Mouse (Mus musculus): ENCODE data around the gene Klk1b5. TPM values are rescaled to one million over a fixed set of nuclear protein-coding genes. Genes with fewer than 3 reads are reported as not detected.
"Not testable (repeated sequence)": the region's sequence is repeated elsewhere in the genome, so short reads cannot be mapped to it uniquely, and the experiment has no call there.

Klk1b5 gene
- not detected in 2 replicates for polyA plus RNA-seq (2015; fragmentation: Nextera tagmentation; extraction: Ambion mirVana)

DNA sequence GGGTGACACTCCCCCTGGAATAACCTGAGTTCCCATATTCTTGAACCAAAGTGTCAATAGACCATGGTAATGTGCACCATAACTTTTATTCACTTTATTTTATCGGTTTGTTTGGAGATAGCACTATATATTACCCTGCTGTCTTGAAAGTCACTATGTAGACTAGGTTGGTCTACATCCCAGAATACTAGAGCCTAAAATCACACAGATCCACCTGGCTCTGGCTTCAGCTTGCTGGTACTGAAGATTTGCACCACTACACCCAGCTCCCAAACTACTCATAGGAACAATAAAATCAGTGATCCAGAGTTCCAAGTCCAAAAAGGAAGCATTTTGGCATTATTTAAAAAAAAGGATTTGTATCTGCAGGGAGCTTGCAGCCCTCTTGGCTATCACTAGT is at the start of gene Klk1b5:
Klk1b5 (plus strand) TSS at position 301 of the 400 bp plus-strand sequence.
- Histone ChIP-seq H3K4me3 (no peak within 1 kb of the TSS), H3K4me1 (no peaks in the 10 kb centered on the region), H3K9me3 (no peaks in the 10 kb centered on the region), H3K4me2 (replicated peaks) (no peak within 1 kb of the TSS), H3K27ac (replicated peaks) (no peak within 1 kb of the TSS), H3K9ac (replicated peaks) (no peak within 1 kb of the TSS), H3K36me3 (no peaks in the 10 kb centered on the region), H3K27me3 (no peaks in the 10 kb centered on the region)
- WGBS: 91% methylated on average over 1 of the region's 1 CpGs
- no peak for ATAC-seq (replicated peaks)

DNA sequence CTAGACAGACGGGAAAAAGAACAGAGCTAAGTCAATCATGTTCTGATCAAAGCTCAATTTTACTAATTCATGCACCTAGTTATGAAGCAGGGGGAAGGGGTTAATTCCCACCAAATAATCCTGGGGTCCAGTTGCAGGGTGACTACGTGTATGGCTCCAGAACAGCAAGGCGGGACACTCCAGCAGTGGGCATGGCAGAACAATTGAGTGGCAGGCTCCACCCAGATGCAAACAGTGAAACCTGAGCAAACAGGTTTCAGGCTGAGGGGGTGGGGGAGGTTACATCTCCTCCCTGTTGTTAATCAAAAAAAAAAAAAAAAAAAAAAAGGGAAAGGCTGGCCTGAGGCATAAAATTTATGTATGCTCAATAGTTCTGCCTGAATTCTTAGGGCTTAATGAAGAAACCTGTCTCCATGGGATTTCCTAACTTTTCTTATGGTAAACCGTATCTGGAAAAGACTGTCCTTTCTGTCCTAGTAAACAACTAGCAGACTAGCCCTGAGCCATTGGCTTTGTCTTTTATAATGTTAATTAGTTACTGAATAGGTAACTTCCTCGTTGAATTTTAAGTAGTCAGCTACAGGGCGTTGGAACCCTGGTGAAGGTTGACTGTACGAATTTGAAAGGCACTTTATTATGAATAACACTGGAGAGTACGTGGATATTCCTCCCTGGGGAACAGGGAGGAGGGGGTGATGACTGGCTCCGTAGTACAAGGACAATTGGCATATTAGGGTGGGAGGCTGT is 36.3 kb upstream of the Klk1b5 start:
- 19% methylated on average over 9 of the region's 9 CpGs for WGBS
- no peaks in the 10 kb centered on the region for H3K36me3 ChIP-seq
- no peaks in the 10 kb centered on the region for H3K27me3 ChIP-seq
- no peak overlapping the region for H3K9ac ChIP-seq (replicated peaks)
- no peaks in the 10 kb centered on the region for H3K4me1 ChIP-seq
- no peak overlapping the region for H3K27ac ChIP-seq (replicated peaks)
- no peaks in the 10 kb centered on the region for H3K9me3 ChIP-seq
- no peak overlapping the region for H3K4me2 ChIP-seq (replicated peaks)
- ATAC-seq (replicated peaks): no peak
- H3K4me3 ChIP-seq: no peak overlapping the region

DNA sequence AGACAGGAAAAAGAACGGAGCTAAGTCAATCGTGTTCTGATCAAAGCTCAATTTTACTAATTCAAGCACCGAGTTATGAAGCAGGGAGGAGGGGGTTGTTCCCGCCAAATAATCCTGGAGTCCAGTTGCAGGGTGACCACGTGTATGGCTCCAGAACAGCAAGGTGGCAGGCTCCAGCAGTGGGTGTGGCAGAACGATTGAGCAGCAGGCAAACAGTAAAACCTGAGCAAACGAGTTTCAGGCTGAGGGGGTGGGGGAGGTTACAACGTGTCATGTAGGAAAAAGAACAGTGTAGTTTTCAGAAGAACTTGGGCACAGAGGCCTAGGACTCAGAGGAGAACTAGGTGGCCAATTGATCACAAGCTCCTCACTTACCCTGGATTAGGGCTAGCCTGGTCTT is 29.2 kb upstream of the Klk1b5 start:
- not testable (repeated sequence) for H3K27me3 ChIP-seq; H3K4me1 ChIP-seq; H3K9ac ChIP-seq (replicated peaks); H3K4me3 ChIP-seq; H3K9me3 ChIP-seq; H3K36me3 ChIP-seq; H3K4me2 ChIP-seq (replicated peaks); ATAC-seq (replicated peaks); H3K27ac ChIP-seq (replicated peaks)
- WGBS: 71% methylated on average over 8 of the region's 8 CpGs

DNA sequence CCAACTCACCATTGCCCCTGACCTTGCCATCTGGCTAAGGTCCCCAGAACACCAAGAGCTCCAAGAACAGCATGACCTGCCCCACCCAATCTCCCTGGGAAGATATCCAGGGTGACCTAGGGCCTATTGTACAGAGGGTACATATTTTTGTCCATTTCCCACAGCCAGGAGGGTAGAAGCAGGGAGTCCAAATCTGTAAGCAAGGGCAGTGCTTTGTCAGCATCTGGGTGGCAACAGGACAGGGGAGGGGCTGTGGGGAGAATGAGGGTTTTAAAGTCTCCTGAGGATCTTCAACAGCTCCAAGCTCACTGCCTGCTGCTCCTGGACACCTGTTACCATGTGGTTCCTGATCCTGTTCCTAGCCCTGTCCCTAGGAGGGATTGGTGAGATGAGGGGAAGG is 27.8 kb upstream of the Klk1b5 start, which contains the start of gene Klk1b24:
Klk1b24 (plus strand) TSS at position 301 of the 400 bp plus-strand sequence.
- not testable (repeated sequence) for H3K4me3 ChIP-seq; ATAC-seq (replicated peaks); H3K4me2 ChIP-seq (replicated peaks); H3K27ac ChIP-seq (replicated peaks); H3K4me1 ChIP-seq; H3K9ac ChIP-seq (replicated peaks); H3K27me3 ChIP-seq; H3K9me3 ChIP-seq; H3K36me3 ChIP-seq

DNA sequence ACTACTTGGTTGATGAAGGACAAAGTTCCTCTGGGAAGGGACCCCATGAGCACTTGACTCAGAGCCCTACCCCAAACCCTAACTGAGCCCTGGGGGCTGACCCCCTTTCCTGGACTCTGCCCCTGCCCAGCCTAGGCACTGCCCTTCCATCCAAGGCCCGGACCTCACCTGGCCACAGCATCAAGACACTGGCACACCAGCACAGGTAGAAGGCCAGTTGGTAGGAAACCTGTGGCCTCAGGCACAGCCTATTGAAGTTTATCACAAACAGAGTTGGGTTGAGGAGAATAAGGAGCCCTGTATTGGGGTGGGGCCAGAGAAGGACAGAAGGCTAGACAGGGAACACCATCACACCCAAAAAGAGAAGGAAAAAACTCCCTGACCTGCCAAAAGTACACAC is 22.3 kb upstream of the Klk1b5 start:
- not testable (repeated sequence) for H3K9ac ChIP-seq (replicated peaks); H3K27ac ChIP-seq (replicated peaks); H3K4me3 ChIP-seq; H3K9me3 ChIP-seq; H3K27me3 ChIP-seq; H3K4me1 ChIP-seq; H3K4me2 ChIP-seq (replicated peaks); ATAC-seq (replicated peaks); H3K36me3 ChIP-seq
- WGBS: 94% methylated on average over 1 of the region's 1 CpGs

DNA sequence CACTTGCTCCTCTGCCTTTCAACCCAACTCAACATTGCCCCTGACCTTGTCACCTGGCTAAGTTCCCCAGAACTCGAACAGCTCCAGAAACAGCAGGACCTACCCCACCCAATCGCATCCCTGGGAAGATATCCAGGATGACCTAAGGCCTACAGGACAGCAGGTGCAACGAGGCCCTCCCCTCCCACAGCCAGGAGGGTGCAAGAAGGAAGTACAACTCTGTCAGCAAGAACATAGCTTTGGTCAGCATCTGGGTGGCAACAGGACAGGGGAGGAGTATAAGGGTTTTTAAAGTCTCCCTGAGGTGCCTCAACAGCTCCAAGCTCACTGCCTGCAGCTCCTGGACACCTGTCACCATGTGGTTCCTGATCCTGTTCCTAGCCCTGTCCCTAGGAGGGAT is 17.9 kb upstream of the Klk1b5 start, which contains the start of gene Klk1b3:
Klk1b3 (plus strand) TSS at position 301 of the 400 bp plus-strand sequence.
- no peak for ATAC-seq (replicated peaks)
- no peak within 1 kb of the TSS for H3K9ac ChIP-seq (replicated peaks)
- no peak within 1 kb of the TSS for H3K4me2 ChIP-seq (replicated peaks)
- no peak within 1 kb of the TSS for H3K4me3 ChIP-seq
- no peaks in the 10 kb centered on the region for H3K27me3 ChIP-seq
- 67% methylated on average over 3 of the region's 3 CpGs for WGBS
- no peaks in the 10 kb centered on the region for H3K9me3 ChIP-seq
- H3K4me1 ChIP-seq: no peaks in the 10 kb centered on the region
- H3K27ac ChIP-seq (replicated peaks): no peak within 1 kb of the TSS
- no peaks in the 10 kb centered on the region for H3K36me3 ChIP-seq

DNA sequence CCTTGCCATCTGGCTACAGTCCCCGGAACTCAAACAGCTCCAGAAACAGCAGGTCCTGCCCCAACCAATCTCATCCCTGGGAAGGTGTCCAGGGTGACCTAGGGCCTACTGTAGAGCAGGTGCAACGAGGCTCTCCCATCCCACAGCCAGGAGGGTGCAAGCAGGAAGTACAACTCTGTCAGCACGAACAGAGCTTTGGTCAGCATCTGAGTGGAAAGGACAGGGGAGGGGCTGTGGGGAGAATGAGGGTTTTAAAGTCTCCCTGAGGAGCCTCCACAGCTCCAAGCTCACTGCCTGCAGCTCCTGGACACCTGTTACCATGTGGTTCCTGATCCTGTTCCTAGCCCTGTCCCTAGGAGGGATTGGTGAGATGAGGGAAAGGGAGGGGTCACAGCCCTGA is 8.6 kb upstream of the Klk1b5 start, which contains the start of gene Klk1b4:
Klk1b4 (plus strand) TSS at position 301 of the 400 bp plus-strand sequence.
- not testable (repeated sequence) for H3K9ac ChIP-seq (replicated peaks); H3K9me3 ChIP-seq

DNA sequence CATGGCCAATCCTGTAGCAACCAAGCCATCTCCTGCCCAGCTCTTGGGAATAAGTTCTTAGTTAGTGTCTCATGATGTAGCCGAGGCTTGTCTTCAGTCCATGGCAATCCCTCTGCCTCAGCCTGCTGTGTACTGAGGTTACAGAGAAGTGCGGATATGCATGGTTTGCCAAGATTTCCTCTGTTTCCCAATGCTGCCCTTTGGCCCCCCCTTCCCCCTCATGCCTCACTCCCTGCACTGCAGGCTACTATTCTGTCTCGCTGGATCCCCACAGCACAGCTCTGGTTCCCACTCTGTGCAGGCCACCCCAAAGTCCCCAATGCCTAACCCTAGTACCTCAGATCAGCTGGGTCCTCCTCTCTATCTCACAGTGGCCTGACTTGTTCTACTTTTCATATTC is 7.4 kb upstream of the Klk1b5 start:
- Histone ChIP-seq H3K9ac (replicated peaks) (no peak overlapping the region), H3K4me2 (replicated peaks) (no peak overlapping the region), H3K4me3 (no peak overlapping the region), H3K4me1 (no peaks in the 10 kb centered on the region), H3K27ac (replicated peaks) (no peak overlapping the region), H3K27me3 (no peaks in the 10 kb centered on the region), H3K36me3 (no peaks in the 10 kb centered on the region), H3K9me3 (no peaks in the 10 kb centered on the region)
- 84% methylated on average over 3 of the region's 3 CpGs for WGBS
- no peak for ATAC-seq (replicated peaks)

More for the DNA sequence above, 8.6 kb upstream of the Klk1b5 start, which contains the start of gene Klk1b4:
- H3K4me2 ChIP-seq (replicated peaks); H3K27ac ChIP-seq (replicated peaks); H3K27me3 ChIP-seq; ATAC-seq (replicated peaks); H3K4me1 ChIP-seq; H3K36me3 ChIP-seq; H3K4me3 ChIP-seq: not testable (repeated sequence)
- WGBS: 48% methylated on average over 3 of the region's 3 CpGs

DNA sequence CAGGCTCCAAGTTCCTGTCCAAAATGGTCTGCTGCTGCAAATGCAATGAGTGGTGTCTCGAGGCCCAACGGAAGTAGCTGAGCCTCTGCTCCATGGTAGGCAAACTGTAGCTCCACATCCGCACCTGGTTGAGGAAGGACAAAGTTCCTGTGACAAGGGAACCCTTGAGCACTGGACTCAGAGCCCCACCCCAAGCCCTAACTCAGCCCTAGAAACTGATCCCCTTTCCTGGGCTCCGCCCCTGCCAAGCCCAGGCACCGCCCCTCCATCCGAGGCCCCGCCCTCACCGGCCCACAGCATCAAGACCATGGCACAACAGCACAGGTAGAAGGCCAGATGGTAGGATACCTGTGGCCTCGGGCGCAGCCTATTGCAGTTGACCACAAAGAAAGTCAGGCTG is 5.9 kb downstream of the Klk1b5 start:
- not testable (repeated sequence) for H3K36me3 ChIP-seq; H3K27ac ChIP-seq (replicated peaks); H3K9ac ChIP-seq (replicated peaks); H3K27me3 ChIP-seq; ATAC-seq (replicated peaks); H3K4me1 ChIP-seq; H3K4me3 ChIP-seq; H3K9me3 ChIP-seq; H3K4me2 ChIP-seq (replicated peaks)
- WGBS: 79% methylated on average over 10 of the region's 10 CpGs

DNA sequence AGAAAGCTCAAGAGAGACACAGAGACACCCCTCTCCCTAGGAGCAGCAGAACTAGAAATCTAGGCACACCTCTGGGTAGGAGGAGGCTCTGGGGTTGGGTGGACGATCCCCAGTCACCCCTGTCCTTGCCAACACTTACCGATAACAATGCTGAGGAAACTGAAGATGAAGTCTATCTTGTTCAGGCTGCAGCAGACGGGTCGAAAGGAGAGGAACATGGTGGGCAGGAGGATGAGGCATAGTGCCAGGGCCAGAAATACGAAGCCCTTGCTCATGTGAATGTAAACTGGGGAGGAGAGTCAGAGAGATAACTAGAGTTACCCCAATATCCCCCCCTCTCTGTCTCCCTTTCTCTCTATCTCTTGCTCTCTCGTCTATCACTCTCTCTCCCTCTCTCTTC is 6.6 kb downstream of the Klk1b5 start:
- not testable (repeated sequence) for H3K9me3 ChIP-seq; H3K27ac ChIP-seq (replicated peaks); H3K4me1 ChIP-seq; H3K9ac ChIP-seq (replicated peaks); H3K27me3 ChIP-seq; ATAC-seq (replicated peaks); H3K4me3 ChIP-seq; H3K4me2 ChIP-seq (replicated peaks); H3K36me3 ChIP-seq
- 83% methylated on average over 6 of the region's 6 CpGs for WGBS

DNA sequence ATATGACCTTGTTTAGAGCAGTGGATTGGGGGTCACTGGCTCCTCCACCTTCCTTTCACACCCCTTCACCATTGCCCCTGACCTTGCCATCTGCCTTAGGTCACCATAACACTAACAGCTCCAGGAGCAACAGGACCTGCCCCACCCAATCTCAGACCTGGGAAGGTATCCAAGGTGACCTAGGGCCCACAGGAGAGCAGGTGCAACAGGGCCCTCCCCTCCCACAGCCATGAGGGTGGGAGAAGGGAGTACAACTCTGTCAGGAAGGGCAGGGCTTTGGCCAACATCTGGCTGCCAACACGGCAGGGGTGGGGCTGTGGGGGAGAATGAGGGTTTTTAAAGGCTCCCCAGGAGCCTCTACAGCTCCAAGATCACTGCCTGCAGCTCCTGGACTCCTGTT is 9.3 kb downstream of the Klk1b5 start, which contains the start of gene Klk1:
Klk1 (plus strand) TSS at position 285 of the 400 bp plus-strand sequence.
- H3K27me3 ChIP-seq: no peaks in the 10 kb centered on the region
- 45% methylated on average over 1 of the region's 1 CpGs for WGBS

DNA sequence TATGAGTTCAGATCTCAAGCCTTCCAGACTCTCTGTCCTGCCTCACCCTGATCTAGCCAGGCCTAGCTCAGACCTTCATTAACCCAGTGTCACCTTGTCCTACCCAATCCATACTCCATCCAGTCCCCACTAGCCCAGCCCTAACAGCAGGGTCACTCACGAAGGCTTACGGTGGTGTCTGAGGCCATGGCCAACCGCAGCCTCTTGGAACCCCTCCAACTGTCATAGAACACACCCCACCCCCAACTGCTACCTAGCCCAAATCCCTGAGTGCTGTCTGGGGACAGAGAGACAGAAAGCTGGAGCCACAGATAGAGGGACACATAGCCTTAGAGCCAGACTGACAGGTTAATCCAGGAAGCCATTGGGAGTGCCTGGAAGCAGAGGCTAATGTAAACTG is 20.2 kb downstream of the Klk1b5 start, which contains the start of gene Gm36864:
Gm36864 (plus strand) TSS at position 269 of the 400 bp plus-strand sequence.
- ATAC-seq (replicated peaks): no peak
- Histone ChIP-seq H3K4me2 (replicated peaks) (no peak within 1 kb of the TSS), H3K27ac (replicated peaks) (no peak within 1 kb of the TSS), H3K27me3 (no peaks in the 10 kb centered on the region), H3K4me1 (no peaks in the 10 kb centered on the region), H3K9ac (replicated peaks) (no peak within 1 kb of the TSS), H3K4me3 (no peak within 1 kb of the TSS), H3K36me3 (no peaks in the 10 kb centered on the region), H3K9me3 (no peaks in the 10 kb centered on the region)
- 68% methylated on average over 3 of the region's 3 CpGs for WGBS

More for the DNA sequence above, 9.3 kb downstream of the Klk1b5 start, which contains the start of gene Klk1:
- no peaks in the 10 kb centered on the region for H3K36me3 ChIP-seq
- ATAC-seq (replicated peaks): no peak
- no peaks in the 10 kb centered on the region for H3K4me1 ChIP-seq
- no peak within 1 kb of the TSS for H3K9ac ChIP-seq (replicated peaks)
- H3K27ac ChIP-seq (replicated peaks): no peak within 1 kb of the TSS
- no peaks in the 10 kb centered on the region for H3K9me3 ChIP-seq
- H3K4me2 ChIP-seq (replicated peaks): no peak within 1 kb of the TSS
- H3K4me3 ChIP-seq: no peak within 1 kb of the TSS

DNA sequence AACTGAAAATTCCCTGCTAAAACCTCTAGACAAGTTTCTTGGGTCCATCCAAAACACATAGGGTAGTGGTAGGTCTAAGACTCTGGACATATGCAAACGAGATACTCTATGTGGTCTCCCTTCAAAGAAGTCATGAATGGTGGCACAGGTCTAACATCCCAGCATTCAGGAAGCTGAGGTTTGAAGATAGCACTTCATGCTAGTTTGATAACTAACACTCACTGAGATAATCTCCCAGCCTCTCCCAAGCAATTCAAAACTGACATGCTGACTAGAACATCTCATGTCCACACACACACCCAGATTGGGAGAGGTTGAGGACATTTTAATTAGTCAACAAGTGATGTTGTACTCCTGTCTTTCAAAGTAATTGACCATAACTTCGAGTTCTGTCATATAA is 24.2 kb downstream of the Klk1b5 start:
- H3K9ac ChIP-seq (replicated peaks): no peak overlapping the region
- 51% methylated on average over 2 of the region's 2 CpGs for whole genome bisulfite sequencing
- no peak overlapping the region for H3K4me3 ChIP-seq
- no peaks in the 10 kb centered on the region for H3K4me1 ChIP-seq
- no peaks in the 10 kb centered on the region; the same call in 1 of the 2 replicates for H3K27me3 ChIP-seq
- H3K9me3 ChIP-seq: no peaks in the 10 kb centered on the region
- ATAC-seq (replicated peaks): no peak
- H3K4me2 ChIP-seq (replicated peaks): no peak overlapping the region
- H3K27ac ChIP-seq (replicated peaks): no peak overlapping the region
- H3K36me3 ChIP-seq: no peaks in the 10 kb centered on the region
